Mouse (Mus musculus): ENCODE data around the gene Slc6a4. TPM values are rescaled to one million over a fixed set of nuclear protein-coding genes. Genes with fewer than 3 reads are reported as not detected.

The Slc6a4 gene
- polyA plus RNA-seq, 1 experiment from 2014 or later: 2.2 TPM

GRCm38 (mm10) chr11:76990839-76991238 lies 7.6 kb upstream of the Slc6a4 start:
- 80% methylated on average over 5 of the region's 5 CpGs for WGBS
- H3K4me1 ChIP-seq (ENCODE audit: control insufficient read depth, insufficient read depth, low read length): no peaks in the 10 kb centered on the region
- H3K9ac ChIP-seq (ENCODE audit: low read depth, low read length): no peak overlapping the region

DNA sequence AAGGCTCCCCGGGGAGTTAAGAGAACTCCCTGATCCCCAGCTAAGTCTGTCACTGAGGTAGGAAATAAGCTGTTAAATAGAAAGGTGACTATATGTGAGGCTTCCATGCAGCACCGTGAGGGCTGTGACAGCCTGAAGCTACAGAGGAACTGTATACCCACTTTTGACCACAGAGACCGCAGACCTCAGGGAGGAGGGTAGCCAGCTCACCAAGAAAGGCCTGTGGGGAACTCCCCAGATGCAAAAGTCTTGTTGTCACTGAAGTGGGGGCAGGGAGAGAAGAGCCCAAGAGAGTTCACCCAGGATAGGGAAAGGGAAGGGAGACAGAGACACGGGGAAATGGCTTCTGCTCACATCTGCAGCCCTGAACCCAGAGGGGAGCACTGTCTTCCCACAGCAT lies 5.5 kb upstream of the Slc6a4 start:
- H3K9me3 ChIP-seq (ENCODE audit: control insufficient read depth, low read length): no peaks in the 10 kb centered on the region
- peaks cover 21% of the 10 kb centered on the region for H3K27me3 ChIP-seq (ENCODE audit: control insufficient read depth, insufficient read depth, low read length)
- no peaks in the 10 kb centered on the region for H3K4me1 ChIP-seq (ENCODE audit: control insufficient read depth, insufficient read depth, low read length)
- H3K4me3 ChIP-seq (ENCODE audit: low read length): no peak overlapping the region
- ATAC-seq (ENCODE audit: low FRiP score, low TSS enrichment): no peak
- H3K9ac ChIP-seq (ENCODE audit: low read depth, low read length): no peak overlapping the region
- WGBS: 47% methylated on average over 4 of the region's 4 CpGs
- H3K27ac ChIP-seq (ENCODE audit: low read depth, low read length): no peak overlapping the region
- H3K36me3 ChIP-seq (ENCODE audit: control insufficient read depth, insufficient read depth, low read length): no peaks in the 10 kb centered on the region; the same call in 1 of the 2 replicates
- no peak overlapping the region for H3K4me2 ChIP-seq (replicated peaks; ENCODE audit: low read depth, low read length)

More at GRCm38 (mm10) chr11:76990839-76991238, 7.6 kb upstream of the Slc6a4 start:
- Histone ChIP-seq H3K9me3 (ENCODE audit: control insufficient read depth, low read length) (no peaks in the 10 kb centered on the region), H3K4me2 (replicated peaks; ENCODE audit: low read depth, low read length) (no peak overlapping the region), H3K4me3 (ENCODE audit: low read length) (no peak overlapping the region), H3K27ac (ENCODE audit: low read depth, low read length) (no peak overlapping the region), H3K27me3 (ENCODE audit: control insufficient read depth, insufficient read depth, low read length) (peaks cover 4% of the 10 kb centered on the region), H3K36me3 (ENCODE audit: control insufficient read depth, insufficient read depth, low read length) (peaks cover 19% of the 10 kb centered on the region)
- ATAC-seq (ENCODE audit: low FRiP score, low TSS enrichment): no peak

DNA sequence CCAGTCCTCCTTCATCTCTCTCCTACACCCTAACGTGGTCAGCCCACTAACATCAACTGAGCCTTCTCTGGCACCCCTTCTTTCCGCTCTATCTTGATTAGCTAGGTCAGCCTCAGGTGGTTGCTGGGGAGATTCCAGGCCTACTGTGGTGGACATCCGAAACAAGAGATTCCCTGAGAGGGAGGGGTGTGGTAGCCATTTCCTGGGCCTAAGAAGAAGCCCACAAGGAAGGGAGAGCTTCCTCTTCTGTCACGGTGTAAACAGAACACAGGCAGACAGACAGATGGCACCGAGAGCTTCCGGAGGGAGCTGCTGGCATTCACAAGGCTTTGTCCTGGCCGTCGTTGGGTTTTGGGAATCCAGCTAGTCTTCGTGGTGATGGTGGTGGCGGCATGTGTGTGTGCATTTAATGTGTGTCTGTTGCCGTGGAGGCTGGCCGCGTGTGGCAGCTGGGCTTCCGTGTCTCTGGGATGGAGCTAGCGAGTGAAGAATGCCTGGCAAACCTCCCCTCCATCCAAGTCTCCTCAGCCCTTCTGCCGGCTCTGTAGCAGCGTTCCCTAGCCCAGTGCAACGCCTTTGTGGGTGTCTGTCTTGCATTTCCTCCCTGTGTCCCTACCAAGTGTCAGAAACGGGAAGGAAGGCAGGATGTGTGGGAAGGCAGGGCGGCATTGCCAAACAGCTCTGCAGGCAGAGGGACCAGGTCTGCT lies 2.3 kb upstream of the Slc6a4 start:
- H3K36me3 ChIP-seq (ENCODE audit: control insufficient read depth, insufficient read depth, low read length): no peaks in the 10 kb centered on the region
- H3K27me3 ChIP-seq (ENCODE audit: control insufficient read depth, insufficient read depth, low read length): peaks cover 44% of the 10 kb centered on the region
- peaks cover 13% of the 10 kb centered on the region; the same call in 1 of the 2 replicates for H3K4me1 ChIP-seq (ENCODE audit: control insufficient read depth, insufficient read depth, low read length)
- no peaks in the 10 kb centered on the region for H3K9me3 ChIP-seq (ENCODE audit: control insufficient read depth, low read length)
- no peak for ATAC-seq (ENCODE audit: low FRiP score, low TSS enrichment)
- H3K27ac ChIP-seq (ENCODE audit: low read depth, low read length): no peak overlapping the region
- 69% methylated on average over 20 of the region's 20 CpGs for WGBS
- H3K4me3 ChIP-seq (ENCODE audit: low read length): no peak overlapping the region
- no peak overlapping the region for H3K9ac ChIP-seq (ENCODE audit: low read depth, low read length)
- H3K4me2 ChIP-seq (replicated peaks; ENCODE audit: low read depth, low read length): no peak overlapping the region

DNA sequence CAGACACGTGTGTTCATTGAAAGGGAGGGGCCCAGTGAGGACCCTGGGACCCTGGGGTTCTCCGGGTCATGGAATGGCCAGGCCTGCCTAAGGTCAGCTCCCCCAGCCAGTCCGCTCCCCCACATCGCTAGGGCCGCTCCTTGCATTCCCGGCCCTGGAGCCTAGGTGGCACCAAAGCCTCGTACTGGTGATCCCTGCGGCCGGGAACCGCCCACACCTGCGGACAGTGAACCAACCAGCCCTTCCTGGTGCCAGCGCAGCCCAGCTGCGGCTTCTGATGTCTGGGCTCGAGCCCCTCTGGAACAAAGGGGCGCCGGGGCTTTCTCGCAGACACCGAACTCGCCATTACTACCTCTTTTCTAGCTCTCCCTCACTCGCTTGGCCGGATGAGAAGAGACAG lies 1.1 kb upstream of the Slc6a4 start:
- Histone ChIP-seq H3K9ac (ENCODE audit: low read depth, low read length) (0 out of 2 replicates have a peak overlapping the region, but pooled peaks have one; percentile 37), H3K4me2 (replicated peaks; ENCODE audit: low read depth, low read length) (peak overlapping the region; percentile 85), H3K27me3 (ENCODE audit: control insufficient read depth, insufficient read depth, low read length) (peaks cover 44% of the 10 kb centered on the region), H3K4me1 (ENCODE audit: control insufficient read depth, insufficient read depth, low read length) (peaks cover 13% of the 10 kb centered on the region; the same call in 1 of the 2 replicates), H3K36me3 (ENCODE audit: control insufficient read depth, insufficient read depth, low read length) (no peaks in the 10 kb centered on the region), H3K9me3 (ENCODE audit: control insufficient read depth, low read length) (no peaks in the 10 kb centered on the region), H3K27ac (ENCODE audit: low read depth, low read length) (no peak overlapping the region), H3K4me3 (ENCODE audit: low read length) (peak overlapping the region; percentile 45)
- WGBS: 0% methylated on average over 21 of the region's 21 CpGs
- ATAC-seq (ENCODE audit: low FRiP score, low TSS enrichment): peak; percentile 81

DNA sequence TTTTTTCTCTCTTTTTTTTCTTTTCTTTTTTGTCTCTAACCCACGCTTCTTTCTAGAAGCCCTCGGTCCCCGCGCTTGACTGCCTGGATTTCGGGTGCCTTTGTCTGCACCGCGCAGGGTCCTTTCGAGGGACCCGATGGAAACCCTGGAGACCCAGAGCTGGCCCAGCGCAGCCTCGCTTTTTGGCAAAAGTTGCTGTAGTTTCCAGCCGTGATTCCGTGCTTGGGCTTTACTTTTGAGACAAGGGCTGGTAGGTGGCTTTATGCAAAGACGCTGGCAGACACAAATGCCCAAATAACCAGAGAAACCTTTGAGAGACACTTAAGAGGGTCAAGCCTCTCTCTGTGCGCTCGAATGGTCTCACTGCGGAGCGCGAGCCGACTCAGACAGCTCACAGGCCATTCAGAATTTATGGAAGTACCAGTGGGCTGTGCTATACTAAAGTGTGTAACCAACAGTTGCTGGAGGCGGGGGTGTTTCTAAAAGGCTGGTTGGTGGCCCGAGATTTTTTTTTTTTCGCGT lies 363 bp downstream of the Slc6a4 start:
- Histone ChIP-seq H3K4me3 (ENCODE audit: low read length) (peak overlapping the region; percentile 45), H3K27me3 (ENCODE audit: control insufficient read depth, insufficient read depth, low read length) (peaks cover 44% of the 10 kb centered on the region), H3K9ac (ENCODE audit: low read depth, low read length) (peak overlapping the region; percentile 37; the same call in 1 of the 2 replicates), H3K9me3 (ENCODE audit: control insufficient read depth, low read length) (no peaks in the 10 kb centered on the region), H3K4me2 (replicated peaks; ENCODE audit: low read depth, low read length) (peak overlapping the region; percentile 85), H3K27ac (ENCODE audit: low read depth, low read length) (no peak overlapping the region), H3K4me1 (ENCODE audit: control insufficient read depth, insufficient read depth, low read length) (peaks cover 13% of the 10 kb centered on the region; the same call in 1 of the 2 replicates), H3K36me3 (ENCODE audit: control insufficient read depth, insufficient read depth, low read length) (no peaks in the 10 kb centered on the region)
- no peak for ATAC-seq (ENCODE audit: low FRiP score, low TSS enrichment)
- WGBS: 6% methylated on average over 24 of the region's 24 CpGs

- ATAC-seq (ENCODE audit: low FRiP score, low TSS enrichment): no peak
- Histone ChIP-seq H3K9ac (ENCODE audit: low read depth, low read length) (no peak overlapping the region), H3K4me1 (ENCODE audit: control insufficient read depth, insufficient read depth, low read length) (peaks cover 13% of the 10 kb centered on the region; the same call in 1 of the 2 replicates), H3K27ac (ENCODE audit: low read depth, low read length) (no peak overlapping the region), H3K4me3 (ENCODE audit: low read length) (no peak overlapping the region), H3K4me2 (replicated peaks; ENCODE audit: low read depth, low read length) (no peak overlapping the region), H3K9me3 (ENCODE audit: control insufficient read depth, low read length) (no peaks in the 10 kb centered on the region), H3K27me3 (ENCODE audit: control insufficient read depth, insufficient read depth, low read length) (peaks cover 41% of the 10 kb centered on the region), H3K36me3 (ENCODE audit: control insufficient read depth, insufficient read depth, low read length) (no peaks in the 10 kb centered on the region)
- 62% methylated on average over 5 of the region's 5 CpGs for WGBS
Measured at GRCm38 (mm10) chr11:77000741-77001140, 2.3 kb downstream of the Slc6a4 start.

GRCm38 (mm10) chr11:77002361-77002760 lies 4.0 kb downstream of the Slc6a4 start:
- H3K9me3 ChIP-seq (ENCODE audit: control insufficient read depth, low read length): no peaks in the 10 kb centered on the region
- H3K9ac ChIP-seq (ENCODE audit: low read depth, low read length): no peak overlapping the region
- H3K4me2 ChIP-seq (replicated peaks; ENCODE audit: low read depth, low read length): no peak overlapping the region
- WGBS: 40% methylated on average over 1 of the region's 1 CpGs
- ATAC-seq (ENCODE audit: low FRiP score, low TSS enrichment): no peak
- H3K27me3 ChIP-seq (ENCODE audit: control insufficient read depth, insufficient read depth, low read length): peaks cover 25% of the 10 kb centered on the region
- no peak overlapping the region for H3K4me3 ChIP-seq (ENCODE audit: low read length)
- no peak overlapping the region for H3K27ac ChIP-seq (ENCODE audit: low read depth, low read length)
- no peaks in the 10 kb centered on the region for H3K36me3 ChIP-seq (ENCODE audit: control insufficient read depth, insufficient read depth, low read length)
- H3K4me1 ChIP-seq (ENCODE audit: control insufficient read depth, insufficient read depth, low read length): peaks cover 13% of the 10 kb centered on the region; the same call in 1 of the 2 replicates

DNA sequence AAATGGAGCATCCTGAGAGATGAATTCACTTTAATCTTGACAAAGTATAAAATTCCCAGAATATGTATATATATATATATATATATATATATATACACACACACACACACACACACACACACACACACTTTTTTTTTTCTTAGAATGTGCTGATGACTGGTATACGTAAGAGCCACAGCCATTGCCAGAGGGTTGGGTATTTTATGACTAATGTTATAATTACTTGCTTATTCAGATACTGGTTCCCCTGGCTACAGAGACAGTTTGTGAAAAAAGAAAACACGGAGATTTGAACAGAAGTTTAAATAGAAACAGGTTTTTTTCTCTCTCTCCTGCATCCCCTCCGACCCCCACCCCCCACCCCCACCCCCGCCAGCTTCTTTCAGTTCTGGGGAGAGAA lies 7.5 kb downstream of the Slc6a4 start:
- Histone ChIP-seq H3K9me3 (ENCODE audit: control insufficient read depth, low read length) (no peaks in the 10 kb centered on the region), H3K9ac (ENCODE audit: low read depth, low read length) (no peak overlapping the region), H3K27me3 (ENCODE audit: control insufficient read depth, insufficient read depth, low read length) (no peaks in the 10 kb centered on the region; the same call in 1 of the 2 replicates), H3K4me2 (replicated peaks; ENCODE audit: low read depth, low read length) (no peak overlapping the region), H3K4me1 (ENCODE audit: control insufficient read depth, insufficient read depth, low read length) (no peaks in the 10 kb centered on the region), H3K27ac (ENCODE audit: low read depth, low read length) (no peak overlapping the region), H3K4me3 (ENCODE audit: low read length) (no peak overlapping the region), H3K36me3 (ENCODE audit: control insufficient read depth, insufficient read depth, low read length) (no peaks in the 10 kb centered on the region)
- no peak for ATAC-seq (ENCODE audit: low FRiP score, low TSS enrichment)
- WGBS: 67% methylated on average over 4 of the region's 4 CpGs

GRCm38 (mm10) chr11:77006616-77007015 lies 8.2 kb downstream of the Slc6a4 start:
- H3K4me2 ChIP-seq (replicated peaks; ENCODE audit: low read depth, low read length): no peak overlapping the region
- ATAC-seq (ENCODE audit: low FRiP score, low TSS enrichment): no peak

More at GRCm38 (mm10) chr11:77006616-77007015, 8.2 kb downstream of the Slc6a4 start:
- no peaks in the 10 kb centered on the region for H3K36me3 ChIP-seq (ENCODE audit: control insufficient read depth, insufficient read depth, low read length)
- 43% methylated on average over 6 of the region's 6 CpGs for WGBS
- H3K27ac ChIP-seq (ENCODE audit: low read depth, low read length): no peak overlapping the region
- H3K4me1 ChIP-seq (ENCODE audit: control insufficient read depth, insufficient read depth, low read length): no peaks in the 10 kb centered on the region
- H3K27me3 ChIP-seq (ENCODE audit: control insufficient read depth, insufficient read depth, low read length): no peaks in the 10 kb centered on the region
- no peak overlapping the region for H3K9ac ChIP-seq (ENCODE audit: low read depth, low read length)
- no peak overlapping the region for H3K4me3 ChIP-seq (ENCODE audit: low read length)
- no peaks in the 10 kb centered on the region for H3K9me3 ChIP-seq (ENCODE audit: control insufficient read depth, low read length)
